Mouse (Mus musculus): Measurements from ENCODE around the gene Gm11555. TPM values are rescaled to one million over a fixed set of nuclear protein-coding genes. Genes with fewer than 3 reads are reported as not detected.
"Not testable (repeated sequence)": the region's sequence is repeated elsewhere in the genome, so short reads cannot be mapped to it uniquely, and the experiment has no call there.

Gm11555 gene
- total RNA-seq (2015; ENCODE audit: low replicate concordance) (not detected in 2 replicates), total RNA-seq (2017; ENCODE audit: low replicate concordance) (not detected in 2 replicates)

DNA sequence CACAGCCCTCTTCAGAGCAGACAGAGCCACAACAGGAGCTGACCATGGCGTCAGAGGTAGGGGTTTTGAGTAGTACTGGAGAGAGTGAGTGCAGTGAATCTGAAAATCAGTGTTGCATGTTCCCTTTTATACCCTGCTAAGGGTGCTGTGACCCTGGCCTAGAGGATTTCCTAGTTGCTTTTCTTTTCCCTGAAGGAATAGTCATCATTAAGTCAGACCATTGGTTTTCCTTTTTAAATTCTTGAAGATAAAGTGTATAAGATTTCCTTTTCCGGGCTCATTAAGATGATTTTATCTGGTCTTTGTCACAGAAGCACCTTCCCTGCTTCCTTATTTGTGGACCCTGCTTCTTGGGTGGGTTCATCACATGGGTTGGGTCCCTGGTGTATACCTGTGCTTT lies at the start of gene Gm11555:
TSS of gene Gm11555 (minus strand) at position 101 of the 400 bp plus-strand sequence.
- ATAC-seq (replicated peaks; ENCODE audit: low FRiP score, poor library complexity, severe bottlenecking) = no peak

DNA sequence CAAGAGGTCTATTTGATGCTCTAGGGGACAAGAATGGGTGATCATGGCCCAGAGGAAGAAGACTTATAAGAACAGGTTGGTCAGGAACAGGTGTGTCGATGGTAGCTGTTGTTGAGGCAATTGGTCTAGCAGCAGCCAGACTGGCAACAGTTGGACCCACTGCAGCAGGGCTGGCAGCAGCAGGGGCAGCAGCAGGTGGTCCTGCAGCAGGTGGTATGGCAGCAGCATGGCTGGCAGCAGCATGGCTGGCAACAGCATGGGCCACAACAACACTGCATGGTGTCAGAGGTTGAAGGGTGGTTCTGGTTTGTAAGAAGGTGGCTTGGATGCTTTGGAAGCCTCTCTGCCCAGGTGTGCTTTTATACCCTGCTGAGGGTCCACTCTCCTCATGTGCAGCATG lies 40.4 kb upstream of the Gm11555 start, which contains the start of gene Gm14190:
TSS of gene Gm14190 (minus strand) at position 278 of the 400 bp plus-strand sequence.
- ATAC-seq (replicated peaks; ENCODE audit: low FRiP score, poor library complexity, severe bottlenecking) = no peak

DNA sequence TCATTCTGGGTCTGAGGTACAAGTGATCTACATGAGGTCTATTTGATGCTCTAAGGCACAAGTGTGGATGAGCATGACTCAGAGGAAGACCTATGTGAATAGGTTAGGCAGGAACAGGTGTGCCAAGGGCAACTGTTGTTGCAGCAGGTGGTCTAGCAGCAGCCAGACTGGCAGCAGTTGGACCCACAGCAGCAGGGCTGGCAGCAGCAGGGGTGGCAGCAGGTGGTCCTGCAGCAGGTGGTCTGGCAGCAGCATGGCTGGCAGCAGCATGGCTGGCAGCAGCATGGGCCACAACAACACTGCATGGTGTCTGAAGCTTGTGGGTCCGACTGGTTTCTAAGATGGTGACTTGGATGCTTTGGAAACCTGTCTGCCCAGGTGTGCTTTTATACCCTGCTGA lies 35.2 kb upstream of the Gm11555 start:
- not testable (repeated sequence) for ATAC-seq (replicated peaks; ENCODE audit: low FRiP score, poor library complexity, severe bottlenecking)

DNA sequence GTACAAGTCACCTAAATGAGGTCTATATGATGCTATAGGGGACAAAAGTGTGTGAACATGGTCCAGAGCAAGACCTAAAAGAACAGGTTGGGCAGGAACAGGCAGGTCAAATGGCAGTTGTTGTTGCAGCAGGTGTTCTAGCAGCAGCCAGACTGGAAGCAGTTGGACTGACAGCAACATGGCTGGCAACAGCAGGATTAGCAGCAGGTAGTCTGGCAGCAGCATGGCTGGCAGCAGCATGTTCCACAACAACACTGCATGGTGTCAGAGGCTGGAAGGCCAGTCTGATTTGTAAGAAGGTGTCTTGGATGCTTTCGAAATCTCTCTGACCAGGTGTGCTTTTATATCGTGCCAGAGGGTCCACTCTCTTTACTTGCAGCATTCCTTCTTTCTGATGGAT lies 33.4 kb upstream of the Gm11555 start:
- no peak for ATAC-seq (replicated peaks; ENCODE audit: low FRiP score, poor library complexity, severe bottlenecking)

DNA sequence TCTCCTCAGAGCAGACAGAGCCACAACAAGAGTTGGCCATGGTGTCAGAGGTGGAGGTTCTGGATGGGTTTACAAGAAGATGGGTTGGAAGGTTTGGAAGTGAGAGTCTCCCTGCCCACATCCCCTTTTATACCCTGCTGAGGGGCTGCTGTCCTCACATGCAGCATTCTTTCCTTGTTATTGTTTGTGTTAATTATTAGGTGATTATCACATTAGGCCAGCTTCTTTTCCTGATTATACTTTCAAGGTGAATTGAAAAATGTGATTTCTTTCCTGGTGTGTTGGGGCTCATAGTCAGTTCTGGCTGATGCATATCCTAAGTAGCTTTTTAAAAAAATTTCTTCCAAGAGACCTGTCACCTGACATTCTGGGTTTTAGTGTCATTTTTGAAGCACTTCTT lies 15.8 kb upstream of the Gm11555 start, which contains the start of gene Krtap4-6:
TSS of gene Krtap4-6 (minus strand) at position 101 of the 400 bp plus-strand sequence.
- no peak for ATAC-seq (replicated peaks; ENCODE audit: low FRiP score, poor library complexity, severe bottlenecking)

DNA sequence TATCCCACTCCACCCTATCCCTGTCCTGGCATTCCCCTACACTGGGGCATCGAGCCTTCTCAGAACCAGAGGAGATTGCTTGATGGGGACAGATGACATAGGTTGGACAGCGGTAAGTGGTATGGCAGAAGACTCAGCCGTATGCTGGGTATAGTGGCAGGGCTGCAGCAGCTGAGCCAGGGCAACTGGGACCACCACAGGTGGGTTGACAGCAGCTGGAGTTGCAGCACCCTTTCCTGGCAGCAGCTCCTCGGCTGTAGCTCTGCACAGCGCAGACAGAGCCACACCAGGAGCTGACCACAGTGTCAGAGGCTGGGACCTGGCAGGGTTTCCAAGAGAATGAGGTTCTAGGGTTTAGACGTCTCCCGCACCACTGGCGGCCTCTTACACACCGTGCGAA lies 12.8 kb upstream of the Gm11555 start:
- ATAC-seq (replicated peaks; ENCODE audit: low FRiP score, poor library complexity, severe bottlenecking) = no peak

DNA sequence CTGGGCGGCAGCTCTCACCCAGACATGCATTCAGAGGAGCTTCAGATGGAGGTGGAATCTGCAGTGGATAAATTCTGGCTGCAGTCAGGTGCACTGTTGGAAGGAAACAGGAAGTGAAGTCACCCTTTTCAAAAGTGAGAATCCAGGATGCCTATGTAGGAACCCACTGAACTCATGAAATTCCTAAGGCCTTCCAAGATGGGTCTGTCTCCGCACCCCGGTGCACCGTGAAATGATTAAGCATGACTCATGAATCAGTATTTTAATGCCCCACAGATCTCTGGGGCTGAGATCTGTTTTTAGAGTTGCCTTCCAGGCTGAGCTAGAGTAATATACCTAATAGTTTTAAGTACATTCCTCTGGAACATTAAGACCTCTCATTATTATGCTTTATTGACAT lies 9.2 kb upstream of the Gm11555 start:
- no peak for ATAC-seq (replicated peaks; ENCODE audit: low FRiP score, poor library complexity, severe bottlenecking)

DNA sequence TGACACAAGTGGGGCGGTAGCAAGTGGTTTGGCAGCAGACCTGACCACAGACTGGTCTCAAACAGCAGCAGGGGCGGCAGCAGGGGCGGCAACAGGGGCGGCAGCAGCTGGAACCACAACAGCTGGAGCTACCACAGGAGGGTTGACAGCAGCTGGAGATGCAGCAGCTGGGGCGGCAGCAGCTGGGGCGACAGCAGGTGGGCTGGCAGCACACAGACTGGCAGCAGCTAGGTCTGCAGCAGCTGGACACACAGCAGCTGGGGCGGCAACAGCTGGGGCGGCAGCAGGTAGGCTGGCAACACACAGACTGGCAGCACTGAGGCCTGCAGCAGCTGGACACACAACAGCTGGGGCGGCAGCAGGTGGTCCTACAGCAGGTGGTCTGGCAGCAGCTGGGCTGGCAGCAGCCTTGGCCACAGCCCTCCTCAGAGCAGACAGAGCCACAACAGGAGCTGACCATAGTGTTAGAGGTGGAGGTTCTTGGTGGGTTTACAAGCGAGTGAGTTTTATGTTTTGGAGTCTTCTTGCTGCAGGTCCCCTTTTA lies 8.5 kb upstream of the Gm11555 start, which contains the start of gene Gm11563:
TSS of gene Gm11563 (minus strand) at position 494 of the 544 bp plus-strand sequence.
- ATAC-seq (replicated peaks; ENCODE audit: low FRiP score, poor library complexity, severe bottlenecking) = not testable (repeated sequence)

DNA sequence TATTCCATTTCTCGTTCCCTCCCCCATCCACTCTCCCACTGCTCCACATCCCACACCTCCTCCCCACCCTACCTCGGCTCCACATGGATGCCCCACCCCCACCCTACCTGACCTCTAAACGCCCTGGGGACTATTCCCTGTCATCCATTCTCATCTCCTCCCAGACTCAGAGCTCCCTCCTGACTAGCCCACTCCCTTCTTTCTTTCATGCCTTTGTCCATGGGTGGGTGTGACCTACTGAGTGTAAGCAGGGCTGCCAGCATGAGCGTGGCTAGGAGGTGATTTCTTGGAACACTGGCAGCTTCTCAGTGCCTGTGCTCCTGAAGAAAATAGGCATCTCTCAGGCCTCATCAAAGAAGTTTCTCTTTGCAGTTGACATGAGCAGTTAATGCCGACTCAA lies 7.0 kb upstream of the Gm11555 start:
- ATAC-seq (replicated peaks; ENCODE audit: low FRiP score, poor library complexity, severe bottlenecking) = no peak

DNA sequence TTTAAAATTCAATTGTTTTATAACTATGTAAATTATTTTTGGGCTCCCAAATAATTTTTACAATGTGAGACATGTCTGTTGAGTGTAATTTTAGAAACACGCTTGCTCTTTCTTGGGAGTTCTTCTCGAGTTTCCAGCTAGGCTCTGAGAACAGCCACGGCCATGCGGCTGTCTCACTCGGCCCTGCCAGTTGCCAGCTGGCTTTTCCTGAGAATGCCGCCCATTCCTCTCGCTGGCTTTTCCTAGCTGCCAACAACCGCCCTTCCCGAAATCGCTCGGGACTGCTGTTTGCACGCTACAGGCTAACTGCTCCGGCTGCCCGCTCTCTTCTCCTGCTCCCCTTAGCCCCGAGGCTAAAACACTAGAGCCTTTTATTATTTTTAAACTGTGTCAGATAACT lies 3.6 kb downstream of the Gm11555 start:
- no peak for ATAC-seq (replicated peaks; ENCODE audit: low FRiP score, poor library complexity, severe bottlenecking)

DNA sequence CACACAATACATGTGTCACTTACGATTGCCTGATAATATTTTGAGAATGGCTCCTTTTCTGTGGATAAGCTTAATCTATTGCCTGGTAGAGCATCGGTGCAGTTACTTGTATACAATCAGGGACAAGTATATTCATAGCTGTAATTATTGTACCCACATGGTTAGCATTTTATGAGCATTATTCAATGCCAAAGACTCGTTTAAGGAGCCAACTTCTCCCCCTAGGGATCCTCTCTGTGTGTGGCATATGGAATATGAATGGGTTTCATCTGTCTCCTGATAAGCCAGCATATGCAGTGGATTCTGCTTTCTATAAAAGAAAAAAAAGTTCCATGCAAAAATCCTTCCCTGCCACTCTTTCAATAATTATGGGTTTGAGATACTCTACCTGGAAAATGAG lies 5.7 kb downstream of the Gm11555 start:
- no peak for ATAC-seq (replicated peaks; ENCODE audit: low FRiP score, poor library complexity, severe bottlenecking)

DNA sequence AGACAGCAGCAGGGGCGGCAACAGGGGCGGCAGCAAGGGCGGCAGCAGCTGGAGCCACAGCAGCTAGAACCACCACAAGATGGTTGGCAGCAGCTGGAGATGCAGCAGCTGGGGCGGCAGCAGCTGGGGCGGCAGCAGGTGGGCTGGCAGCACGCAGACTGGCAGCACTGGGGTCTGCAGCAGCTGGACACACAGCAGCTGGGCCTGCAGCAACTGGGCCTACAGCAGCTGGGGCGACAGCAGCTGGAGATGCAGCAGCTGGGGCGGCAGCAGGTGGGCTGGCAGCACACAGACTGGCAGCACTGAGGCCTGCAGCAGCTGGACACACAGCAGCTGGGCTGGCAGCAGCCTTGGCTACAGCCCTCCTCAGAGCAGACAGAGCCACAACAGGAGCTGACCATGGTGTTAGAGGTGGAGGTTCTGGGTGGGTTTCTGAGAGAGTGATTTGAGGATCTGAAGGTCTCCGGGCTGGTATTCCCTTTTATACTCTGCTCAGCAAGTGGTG lies 6.3 kb downstream of the Gm11555 start, which contains the start of gene Krtap4-7:
TSS of gene Krtap4-7 (minus strand) at position 455 of the 505 bp plus-strand sequence.
- ATAC-seq (replicated peaks; ENCODE audit: low FRiP score, poor library complexity, severe bottlenecking) = not testable (repeated sequence)

DNA sequence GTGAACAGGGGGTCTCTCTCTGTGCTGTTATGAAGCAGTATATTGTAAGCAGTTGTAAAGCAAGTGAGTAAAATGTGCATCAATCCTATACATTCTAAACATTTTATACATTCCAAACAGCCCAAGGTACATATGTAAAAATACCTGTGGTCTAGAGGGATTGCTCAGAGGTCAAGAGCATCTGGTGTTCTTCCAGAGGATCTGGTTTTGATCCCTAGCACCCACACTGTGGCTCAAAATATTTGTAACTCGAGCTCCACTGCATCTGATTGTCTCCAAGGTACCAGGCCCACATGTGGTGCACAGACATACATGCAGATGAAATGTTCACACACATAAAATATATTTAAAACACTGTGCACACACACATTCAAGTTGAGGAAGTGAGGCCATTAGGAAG lies 9.1 kb downstream of the Gm11555 start:
- no peak for ATAC-seq (replicated peaks; ENCODE audit: low FRiP score, poor library complexity, severe bottlenecking)

DNA sequence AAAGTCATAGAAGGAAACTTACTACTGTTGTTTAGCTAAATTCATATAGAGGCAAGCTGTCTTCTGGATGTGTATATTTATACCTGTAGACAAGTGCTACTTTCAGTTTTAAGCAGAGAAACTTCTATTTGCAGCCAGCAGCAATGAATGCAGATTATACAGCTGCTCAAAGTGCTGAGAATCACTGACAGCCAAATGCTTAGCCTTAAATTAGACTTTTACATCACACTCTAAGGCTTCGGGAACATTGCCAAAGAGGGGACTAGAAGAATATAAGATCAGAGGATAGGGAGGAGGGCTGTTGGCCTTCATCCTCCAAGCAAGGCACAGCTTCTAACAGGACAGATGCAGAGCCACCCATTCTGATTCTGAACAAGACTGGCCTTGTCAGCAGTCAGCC lies 12.9 kb downstream of the Gm11555 start:
- no peak for ATAC-seq (replicated peaks; ENCODE audit: low FRiP score, poor library complexity, severe bottlenecking)

DNA sequence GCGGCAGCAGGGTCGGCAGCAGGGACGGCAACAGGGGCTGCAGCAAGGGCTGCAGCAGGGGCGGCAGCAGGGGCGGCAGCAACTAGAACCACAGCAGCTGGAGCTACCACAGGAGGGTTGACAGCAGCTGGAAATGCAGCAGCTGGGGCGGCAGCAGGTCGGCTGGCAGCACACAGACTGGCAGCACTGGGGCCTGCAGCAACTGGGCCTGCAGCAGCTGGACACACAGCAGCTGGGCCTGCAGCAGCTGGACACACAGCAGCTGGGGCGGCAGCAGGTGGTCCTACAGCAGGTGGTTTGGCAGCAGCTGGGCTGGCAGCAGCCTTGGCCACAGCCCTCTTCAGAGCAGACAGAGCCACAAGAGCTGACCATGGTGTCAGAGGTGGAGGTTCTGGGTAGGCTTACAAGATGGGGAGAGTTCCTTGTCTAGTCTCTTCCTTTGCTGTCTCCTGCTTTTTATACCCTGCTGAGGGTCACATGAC lies 15.3 kb downstream of the Gm11555 start, which contains the start of gene Krtap4-2:
TSS of gene Krtap4-2 (minus strand) at position 432 of the 482 bp plus-strand sequence.
- no peak for ATAC-seq (replicated peaks; ENCODE audit: low FRiP score, poor library complexity, severe bottlenecking)

DNA sequence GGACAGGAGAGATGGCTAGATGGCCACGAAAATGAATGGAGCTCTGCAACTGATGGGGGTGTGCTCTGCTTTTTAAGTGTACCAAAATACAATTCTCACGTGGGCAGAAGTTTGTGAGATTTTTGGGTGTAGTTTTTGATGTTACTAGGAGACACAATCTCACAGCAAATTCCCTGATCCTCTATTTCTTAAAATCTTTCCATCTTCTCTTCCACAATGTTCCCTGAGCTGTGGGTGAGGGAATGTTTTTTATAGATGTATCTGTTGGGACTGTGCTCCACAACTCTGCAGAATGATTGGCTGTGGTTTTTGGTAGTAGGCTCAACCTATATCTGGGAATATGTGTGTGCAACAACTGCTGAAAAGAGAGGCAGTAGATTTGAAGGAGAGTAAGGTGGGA lies 16.7 kb downstream of the Gm11555 start:
- ATAC-seq (replicated peaks; ENCODE audit: low FRiP score, poor library complexity, severe bottlenecking) = no peak

DNA sequence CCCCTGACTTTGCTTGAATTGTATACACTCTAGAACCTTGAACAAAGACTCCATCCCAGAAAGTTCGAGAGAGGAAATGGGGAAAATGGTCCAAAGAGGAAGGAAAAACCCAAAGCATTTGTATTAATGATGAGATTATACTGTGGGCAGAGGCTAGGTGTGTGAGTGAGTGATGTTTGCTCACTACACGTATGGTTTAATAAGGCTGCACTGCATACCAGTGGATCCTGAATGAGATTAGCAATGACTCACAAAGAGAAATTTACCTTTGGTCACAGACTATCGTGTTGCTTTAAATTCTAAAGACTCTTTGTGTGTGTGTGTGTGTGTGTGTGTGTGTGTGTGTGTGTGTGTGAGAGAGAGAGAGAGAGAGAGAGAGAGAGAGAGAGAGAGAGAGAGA lies 19.1 kb downstream of the Gm11555 start:
- ATAC-seq (replicated peaks; ENCODE audit: low FRiP score, poor library complexity, severe bottlenecking) = no peak

DNA sequence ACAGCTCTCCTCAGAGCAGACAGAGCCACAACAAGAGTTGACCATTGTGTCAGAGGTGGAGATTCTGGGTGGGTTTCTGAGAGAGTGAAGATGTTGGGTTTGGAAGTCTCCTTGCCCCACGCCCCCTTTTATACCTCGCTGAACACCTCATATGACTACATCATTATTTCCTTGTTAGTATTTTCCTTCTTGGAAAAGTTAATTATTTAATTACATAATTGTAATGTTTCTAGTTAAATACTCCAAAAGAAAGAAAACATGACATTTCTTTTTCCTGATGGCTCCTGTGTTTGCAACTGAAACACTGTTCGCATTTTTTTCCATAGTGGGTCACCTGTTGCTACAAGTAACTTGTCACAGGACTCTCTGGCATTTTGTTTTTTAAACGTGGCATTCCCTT lies 21.9 kb downstream of the Gm11555 start, which contains the start of gene Krtap4-1:
TSS of gene Krtap4-1 (minus strand) at position 101 of the 400 bp plus-strand sequence.
- no peak for ATAC-seq (replicated peaks; ENCODE audit: low FRiP score, poor library complexity, severe bottlenecking)

DNA sequence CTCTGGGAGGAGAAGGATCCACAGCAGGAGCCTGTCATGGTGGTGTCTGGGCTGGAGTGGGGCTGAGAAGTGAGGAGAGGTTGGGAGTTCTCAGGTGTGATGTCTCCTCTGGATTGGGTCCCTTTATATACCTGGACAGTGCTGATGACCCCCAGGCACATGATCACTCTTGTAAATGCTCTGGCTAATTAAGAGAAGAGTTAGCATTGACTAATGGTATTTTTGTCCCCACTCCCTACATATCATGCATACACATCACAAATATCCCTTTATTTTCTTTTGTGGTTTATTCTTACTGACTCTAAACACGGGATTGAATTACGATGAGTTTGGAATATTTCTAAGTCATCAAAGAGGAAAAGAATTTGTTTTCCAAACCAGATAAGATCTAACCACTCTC lies 29.7 kb downstream of the Gm11555 start, which contains the start of gene Gm11562:
TSS of gene Gm11562 (minus strand) at position 101 of the 400 bp plus-strand sequence.
- no peak for ATAC-seq (replicated peaks; ENCODE audit: low FRiP score, poor library complexity, severe bottlenecking)

DNA sequence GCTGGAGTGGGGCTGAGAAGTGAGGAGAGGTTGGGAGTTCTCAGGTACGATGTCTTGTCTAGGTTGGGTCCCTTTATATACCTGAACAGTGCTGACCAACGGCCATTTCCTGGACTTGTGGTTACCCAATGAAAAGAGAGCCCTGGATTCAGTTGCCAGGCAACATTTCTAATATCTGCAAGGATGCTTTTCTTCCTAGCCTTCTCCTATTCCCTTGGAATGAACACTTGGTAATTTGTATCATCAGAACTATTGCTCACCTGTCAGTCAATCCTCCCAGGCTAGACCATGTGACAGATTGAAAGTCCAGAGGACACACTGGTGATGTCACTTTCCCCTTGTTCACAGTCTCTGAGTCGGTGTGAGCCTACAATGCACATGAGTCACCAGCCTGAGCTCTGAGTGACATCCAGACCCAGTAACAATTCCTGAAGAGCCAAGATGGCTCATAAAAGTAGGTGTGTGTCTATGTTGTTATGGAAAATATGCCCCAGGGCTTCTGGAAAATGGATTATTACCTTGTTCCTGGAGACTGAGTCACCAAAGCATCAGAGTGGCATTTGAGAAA lies 35.2 kb downstream of the Gm11555 start, which contains the start of gene Krtap2-4:
TSS of gene Krtap2-4 (minus strand) at position 51 of the 568 bp plus-strand sequence.
- no peak for ATAC-seq (replicated peaks; ENCODE audit: low FRiP score, poor library complexity, severe bottlenecking)

DNA sequence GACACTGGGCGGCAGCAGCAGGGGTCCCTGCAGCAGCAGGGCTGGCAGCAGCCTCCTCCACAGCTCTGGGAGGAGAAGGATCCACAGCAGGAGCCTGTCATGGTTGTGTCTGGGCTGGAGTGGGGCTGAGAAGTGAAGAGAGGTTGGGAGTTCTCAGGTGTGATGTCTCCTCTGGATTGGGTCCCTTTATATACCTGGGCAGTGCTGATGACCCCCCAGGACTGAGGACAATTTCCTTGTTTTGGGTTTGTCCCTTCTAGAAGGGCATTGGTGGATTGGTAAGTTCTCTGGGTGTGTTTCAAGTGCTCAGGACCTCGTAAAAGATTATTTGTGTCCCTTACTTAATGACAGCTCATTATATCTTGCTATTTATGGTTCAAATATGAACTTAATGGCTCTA lies 39.9 kb downstream of the Gm11555 start, which contains the start of gene Gm11937:
TSS of gene Gm11937 (minus strand) at position 101 of the 400 bp plus-strand sequence.
- not testable (repeated sequence) for ATAC-seq (replicated peaks; ENCODE audit: low FRiP score, poor library complexity, severe bottlenecking)
